Mouse (Mus musculus) CH12.LX (cell line): ENCODE data around the gene Arhgef7. TPM values are rescaled to one million over a fixed set of nuclear protein-coding genes. Genes with fewer than 3 reads are reported as not detected.

ENCODE experiments used
- DNase-seq: peaks from one replicate; pipeline ENCODE4 v3.0.0-alpha.2; 2013; ENCODE audit errors: extremely low read depth
- H3K27ac ChIP-seq: 2 replicates; pipeline ENCODE4 v1.5.1; 2012; ENCODE audit warnings: low read depth, mild to moderate bottlenecking, control low read depth, moderate library complexity; ENCODE audit not compliant: insufficient read depth
- H3K27me3 ChIP-seq: replicated peaks from 2 replicates; pipeline ENCODE3; 2012; ENCODE audit warnings: inconsistent platforms
- H3K36me3 ChIP-seq, 2 experiments: replicated peaks in 1 of 2; 2 replicates each; pipeline versions ENCODE3 to v1.6.1; 2012; ENCODE audit warnings: inconsistent platforms in 1 of 2, low read length in 1 of 2, mild to moderate bottlenecking in 1 of 2, mixed read lengths in 1 of 2, moderate library complexity in 1 of 2; ENCODE audit not compliant: control insufficient read depth in 1 of 2, insufficient read depth in 1 of 2
- H3K4me1 ChIP-seq, 2 experiments: 2 replicates each; pipeline ENCODE4 v1.6.1; 2012; ENCODE audit warnings: inconsistent platforms in 1 of 2, moderate library complexity in 1 of 2; ENCODE audit not compliant: insufficient read depth in 2 of 2, control insufficient read depth in 1 of 2
- H3K4me2 ChIP-seq: 2 replicates; pipeline ENCODE4 v1.6.1; 2012; ENCODE audit warnings: low read depth, mild to moderate bottlenecking, control low read depth; ENCODE audit not compliant: poor library complexity, insufficient read depth, severe bottlenecking
- H3K4me3 ChIP-seq, 3 experiments: fragments of 150-350 bp in 1 of 3; sonication (generic) in 1 of 3; replicated peaks in 1 of 3; 2 replicates each; pipeline versions ENCODE3 to v1.5.1; 2011 to 2012; ENCODE audit warnings: low read depth in 2 of 3, low read length in 2 of 3, mild to moderate bottlenecking in 2 of 3, moderate library complexity in 2 of 3, control low read depth in 1 of 3, improper control_type of control experiment in 1 of 3, inconsistent platforms in 1 of 3, mixed read lengths in 1 of 3; ENCODE audit not compliant: poor library complexity in 1 of 3
- H3K79me2 ChIP-seq: replicated peaks from 2 replicates; pipeline ENCODE4 v1.6.1; 2012; ENCODE audit warnings: mild to moderate bottlenecking, moderate library complexity; ENCODE audit not compliant: control insufficient read depth, poor library complexity, insufficient read depth, severe bottlenecking; ENCODE audit errors: extremely low read depth
- H3K9ac ChIP-seq: 2 replicates; pipeline ENCODE4 v1.6.1; 2012; ENCODE audit warnings: low read depth, mild to moderate bottlenecking, control low read depth, moderate library complexity; ENCODE audit not compliant: insufficient read depth
- H3K9me3 ChIP-seq: replicated peaks from 2 replicates; pipeline ENCODE3; 2012; ENCODE audit warnings: low read length, inconsistent platforms, mixed read lengths
- BHLHE40 ChIP-seq: IDR thresholded peaks from 2 replicates; pipeline ENCODE4 v1.6.1; 2011; ENCODE audit warnings: mild to moderate bottlenecking, low read depth, low read length, improper control_type of control experiment
- CTCF ChIP-seq, 2 experiments: IDR thresholded peaks in 1 of 2; conservative IDR thresholded peaks in 1 of 2; 2 replicates each; pipeline ENCODE4 v1.5.1; 2011 to 2012; ENCODE audit warnings: low read depth in 2 of 2, low read length in 2 of 2, improper control_type of control experiment in 1 of 2, inconsistent platforms in 1 of 2, mild to moderate bottlenecking in 1 of 2, moderate library complexity in 1 of 2
- E2F4 ChIP-seq: IDR thresholded peaks from 2 replicates; pipeline ENCODE4 v1.6.1; 2011; ENCODE audit warnings: low read depth, low read length, improper control_type of control experiment; ENCODE audit not compliant: insufficient replicate concordance
- GABPA ChIP-seq: IDR thresholded peaks from 2 replicates; pipeline ENCODE4 v1.6.1; 2012; ENCODE audit warnings: low read depth, low read length, improper control_type of control experiment, inconsistent platforms; ENCODE audit not compliant: insufficient replicate concordance
- JUN ChIP-seq: IDR thresholded peaks from 2 replicates; pipeline ENCODE4 v1.6.1; 2011; ENCODE audit warnings: low read depth, mild to moderate bottlenecking, low read length, improper control_type of control experiment, moderate library complexity; ENCODE audit not compliant: insufficient read depth
- JUND ChIP-seq: conservative IDR thresholded peaks from 2 replicates; pipeline ENCODE4 v1.6.1; 2011; ENCODE audit warnings: low read depth, low read length, improper control_type of control experiment
- MAFK ChIP-seq: IDR thresholded peaks from 2 replicates; pipeline ENCODE4 v1.6.1; 2011; ENCODE audit warnings: low read length, improper control_type of control experiment; ENCODE audit not compliant: insufficient replicate concordance
- MAX ChIP-seq: IDR thresholded peaks from 2 replicates; pipeline ENCODE4 v1.6.1; 2011; ENCODE audit warnings: low read length, improper control_type of control experiment
- NELFE ChIP-seq: IDR thresholded peaks from 2 replicates; pipeline ENCODE4 v1.6.1; 2011; ENCODE audit warnings: low read depth, low read length, improper control_type of control experiment
- PAX5 ChIP-seq: IDR thresholded peaks from 2 replicates; pipeline ENCODE4 v1.6.1; 2012; ENCODE audit warnings: low read length, inconsistent platforms, mixed read lengths
- TBP ChIP-seq: conservative IDR thresholded peaks from 2 replicates; pipeline ENCODE4 v1.6.1; 2011; ENCODE audit warnings: low read depth, low read length, improper control_type of control experiment
- TCF12 ChIP-seq: IDR thresholded peaks from 2 replicates; pipeline ENCODE4 v1.6.1; 2014; ENCODE audit warnings: low read depth, mild to moderate bottlenecking, inconsistent platforms, low read length, improper control_type of control experiment
- USF1 ChIP-seq: IDR thresholded peaks from 2 replicates; pipeline ENCODE4 v1.6.1; 2014; ENCODE audit warnings: low read depth, mild to moderate bottlenecking, inconsistent platforms, low read length, improper control_type of control experiment
- USF2 ChIP-seq: conservative IDR thresholded peaks from 2 replicates; pipeline ENCODE4 v1.6.1; 2011; ENCODE audit warnings: low read depth, low read length, improper control_type of control experiment
- ZNF384 ChIP-seq: IDR thresholded peaks from 2 replicates; pipeline ENCODE4 v1.6.1; 2012; ENCODE audit warnings: low read depth, low read length, improper control_type of control experiment, inconsistent platforms
- dilution Hi-C: fragments of 300-500 bp; cut with MboI; formaldehyde crosslinking; loops from 2 replicates; pipeline ENCODE4 v1.14.3; 2020; ENCODE audit warnings: low sequenced_read_pairs; ENCODE audit not compliant: extremely low pct_unique_long_range_greater_than_20kb, extremely low pct_ligation_motif_present
- in situ Hi-C: fragments of 300-500 bp; cut with MboI; formaldehyde crosslinking; loops from 3 replicates; pipeline ENCODE4 v1.14.3; 2019; ENCODE audit warnings: low sequenced_read_pairs, low pct_ligation_motif_present, low pct_unique_long_range_greater_than_20kb, mixed read lengths
- polyA plus RNA-seq: library from polyadenylated mRNA; unstranded; fragments of >175 nt; gene quantifications from 2 replicates; pipeline ENCODE4 v1.2.1, GENCODE M21; 2012; ENCODE audit warnings: low read depth; ENCODE audit not compliant: insufficient read length
- total RNA-seq, 2 experiments: library from RNA; depleted of rRNA; stranded (reverse); fragments of 300-350 nt in 1 of 2; fragments of >200 nt in 1 of 2; gene quantifications; 2 replicates each; pipeline ENCODE4 v1.2.3; 2012 to 2014

Gene Arhgef7
- total and polyA plus RNA-seq, 3 experiments = 8.5 to 28.7 (median 17.0) TPM

- in situ Hi-C loops = loop anchor here (10.0 kb wide), 1 partner anchor 273 kb away; no protein-coding TSS in a partner anchor
- Histone ChIP-seq H3K36me3 (no peaks in the 10 kb centered on the region), H3K27me3 (peaks cover 49% of the 10 kb centered on the region), H3K4me3 (no peak overlapping the region)
- no peak for TF ChIP-seq MAX
- TF ChIP-seq PAX5 = no peak
- TF ChIP-seq JUN = no peak
- no peak for TF ChIP-seq TBP
- no peak for TF ChIP-seq TCF12
- no peak for TF ChIP-seq USF1
- no peak for TF ChIP-seq ZNF384
- no peak for TF ChIP-seq E2F4
- no peak for TF ChIP-seq USF2
- TF ChIP-seq CTCF (conservative IDR thresholded peaks at IDR 0.05 in 1 of 2, IDR thresholded peaks at IDR 0.05 in 1 of 2; ENCODE audit: low read depth in 2 of 2, low read length in 2 of 2) = no peak
- TF ChIP-seq NELFE = no peak
- no peak for TF ChIP-seq JUND
- TF ChIP-seq GABPA = no peak
- TF ChIP-seq, all 38 proteins: peak for 0
- Histone ChIP-seq H3K4me1 (no peaks in the 10 kb centered on the region), H3K4me2 (no peak overlapping the region), H3K9me3 (no peaks in the 10 kb centered on the region), H3K27ac (no peak overlapping the region), H3K9ac (no peak overlapping the region), H3K79me2 (no peaks in the 10 kb centered on the region)
- dilution Hi-C loops = no loop called here
- no peak for DNase-seq
Observed at GRCm38 (mm10) chr8:11697467-11697866, 30.1 kb upstream of the Arhgef7 start.

- H3K27me3 ChIP-seq = peaks cover 59% of the 10 kb centered on the region
- no peak for DNase-seq
- no peaks in the 10 kb centered on the region for H3K4me1 ChIP-seq
- no peak overlapping the region for H3K4me3 ChIP-seq
- no peaks in the 10 kb centered on the region for H3K79me2 ChIP-seq
- no peaks in the 10 kb centered on the region for H3K36me3 ChIP-seq
- no peak overlapping the region for H3K9ac ChIP-seq
- H3K27ac ChIP-seq = no peak overlapping the region
- no peak overlapping the region for H3K4me2 ChIP-seq
- dilution Hi-C loops (no loop called here), in situ Hi-C loops (loop anchor here (10.0 kb wide), 2 partner anchors 85 to 275 kb away; no protein-coding TSS in a partner anchor)
- peak; percentile 73; the same call in 1 of the 2 replicates for TF ChIP-seq MAFK
- no peak for TF ChIP-seq BHLHE40
- H3K9me3 ChIP-seq = peaks cover 7% of the 10 kb centered on the region
Observed at GRCm38 (mm10) chr8:11699442-11700001, 28.0 kb upstream of the Arhgef7 start.
